Mouse (Mus musculus): Measurements from ENCODE around the gene Adamts6. TPM values are rescaled to one million over a fixed set of nuclear protein-coding genes. Genes with fewer than 3 reads are reported as not detected.

Adamts6 gene
- total and polyA plus RNA-seq, 3 experiments, result 0.03 to 0.08 TPM; not detected in 1

GRCm38 (mm10) chr13:104498669-104499068, 211.0 kb downstream of the Adamts6 start:
- no peak for DNase-seq (ENCODE audit: low read depth, low spot score)
- Histone ChIP-seq H3K9me3 (replicated peaks; ENCODE audit: insufficient read depth, low read length) (no peaks in the 10 kb centered on the region), H3K36me3 (ENCODE audit: control insufficient read depth in 1 of 2, insufficient read depth in 2 of 2, low read length in 2 of 2) (no peaks in the 10 kb centered on the region), H3K4me3 (ENCODE audit: control insufficient read depth in 1 of 2, insufficient read depth in 1 of 2, low read depth in 2 of 2, low read length in 2 of 2) (no peak overlapping the region), H3K79me2 (ENCODE audit: control insufficient read depth, insufficient read depth, low read length, poor library complexity) (no peaks in the 10 kb centered on the region), H3K9ac (ENCODE audit: control insufficient read depth, low read depth, low read length, poor library complexity, severe bottlenecking) (no peak overlapping the region), H3K27ac (ENCODE audit: control insufficient read depth, low read depth, low read length) (no peak overlapping the region), H3K27me3 (ENCODE audit: control insufficient read depth in 1 of 2, insufficient read depth in 2 of 2, low read length in 2 of 2) (peaks cover 0 to 1% of the 10 kb centered on the region in 2 experiments; a peak in 2 of 4 replicates), H3K4me1 (ENCODE audit: control insufficient read depth in 1 of 2, insufficient read depth in 2 of 2, low read length in 2 of 2) (no peaks in the 10 kb centered on the region)
- no peak for TF ChIP-seq MYB (IDR thresholded peaks at IDR 0.05; ENCODE audit: low read depth, low read length)
- no peak for TF ChIP-seq MXI1 (IDR thresholded peaks at IDR 0.05; ENCODE audit: low read depth, low read length)
- no peak for TF ChIP-seq ZKSCAN1 (IDR thresholded peaks at IDR 0.05; ENCODE audit: low read depth, low read length)
- no peak for TF ChIP-seq CTCF (IDR thresholded peaks at IDR 0.05 in 2 of 3, conservative IDR thresholded peaks at IDR 0.05 in 1 of 3; ENCODE audit: control insufficient read depth in 1 of 3, insufficient read depth in 1 of 3, low read depth in 2 of 3, low read length in 3 of 3, poor library complexity in 1 of 3, severe bottlenecking in 1 of 3)

- Histone ChIP-seq H3K4me3 (ENCODE audit: control insufficient read depth in 1 of 2, insufficient read depth in 1 of 2, low read depth in 2 of 2, low read length in 2 of 2) (no peak overlapping the region), H3K27ac (ENCODE audit: control insufficient read depth, low read depth, low read length) (no peak overlapping the region), H3K9ac (ENCODE audit: control insufficient read depth, low read depth, low read length, poor library complexity, severe bottlenecking) (no peak overlapping the region), H3K4me1 (ENCODE audit: control insufficient read depth in 1 of 2, insufficient read depth in 2 of 2, low read length in 2 of 2) (no peaks in the 10 kb centered on the region), H3K27me3 (ENCODE audit: control insufficient read depth in 1 of 2, insufficient read depth in 2 of 2, low read length in 2 of 2) (0 out of 4 replicates have a peak, but pooled peaks cover 0 to 1% of the 10 kb centered on the region in 2 experiments), H3K36me3 (ENCODE audit: control insufficient read depth in 1 of 2, insufficient read depth in 2 of 2, low read length in 2 of 2) (no peaks in the 10 kb centered on the region), H3K79me2 (ENCODE audit: control insufficient read depth, insufficient read depth, low read length, poor library complexity) (no peaks in the 10 kb centered on the region), H3K9me3 (replicated peaks; ENCODE audit: insufficient read depth, low read length) (no peaks in the 10 kb centered on the region)
- TF ChIP-seq TCF12 (IDR thresholded peaks at IDR 0.05; ENCODE audit: low read depth, low read length) (no peak), CHD1 (IDR thresholded peaks at IDR 0.05; ENCODE audit: low read depth, low read length) (no peak), POLR2A (IDR thresholded peaks at IDR 0.05; ENCODE audit: control insufficient read depth in 1 of 2, insufficient read depth in 1 of 2, low read depth in 1 of 2, low read length in 2 of 2, poor library complexity in 1 of 2) (no peak), NRF1 (IDR thresholded peaks at IDR 0.05; ENCODE audit: insufficient read depth, low read depth, low read length, poor library complexity, severe bottlenecking) (no peak), ZKSCAN1 (IDR thresholded peaks at IDR 0.05; ENCODE audit: low read depth, low read length) (no peak), POLR2AphosphoS2 (IDR thresholded peaks at IDR 0.05; ENCODE audit: low read length) (no peak), CTCF (IDR thresholded peaks at IDR 0.05 in 2 of 3, conservative IDR thresholded peaks at IDR 0.05 in 1 of 3; ENCODE audit: control insufficient read depth in 1 of 3, insufficient read depth in 1 of 3, low read depth in 2 of 3, low read length in 3 of 3, poor library complexity in 1 of 3, severe bottlenecking in 1 of 3) (no peak), JUND (IDR thresholded peaks at IDR 0.05; ENCODE audit: low read depth, low read length) (no peak)
- no peak for DNase-seq (ENCODE audit: low read depth, low spot score)
These were observed 211.7 kb downstream of the Adamts6 start for GRCm38 (mm10) chr13:104499116-104500040.

GRCm38 (mm10) chr13:104502406-104502805, 214.8 kb downstream of the Adamts6 start:
- DNase-seq (ENCODE audit: low read depth, low spot score), result no peak
- no peaks in the 10 kb centered on the region for H3K9me3 ChIP-seq (replicated peaks; ENCODE audit: insufficient read depth, low read length)
- no peak overlapping the region for H3K27ac ChIP-seq (ENCODE audit: control insufficient read depth, low read depth, low read length)
- no peaks in the 10 kb centered on the region for H3K4me1 ChIP-seq (ENCODE audit: control insufficient read depth in 1 of 2, insufficient read depth in 2 of 2, low read length in 2 of 2)
- no peak overlapping the region for H3K9ac ChIP-seq (ENCODE audit: control insufficient read depth, low read depth, low read length, poor library complexity, severe bottlenecking)
- H3K36me3 ChIP-seq (ENCODE audit: control insufficient read depth in 1 of 2, insufficient read depth in 2 of 2, low read length in 2 of 2), result no peaks in the 10 kb centered on the region
- H3K79me2 ChIP-seq (ENCODE audit: control insufficient read depth, insufficient read depth, low read length, poor library complexity), result no peaks in the 10 kb centered on the region
- no peak overlapping the region for H3K4me3 ChIP-seq (ENCODE audit: control insufficient read depth in 1 of 2, insufficient read depth in 1 of 2, low read depth in 2 of 2, low read length in 2 of 2)
- H3K27me3 ChIP-seq (ENCODE audit: control insufficient read depth in 1 of 2, insufficient read depth in 2 of 2, low read length in 2 of 2), result no peaks in the 10 kb centered on the region
- TF ChIP-seq USF1 (IDR thresholded peaks at IDR 0.05; ENCODE audit: low read depth, low read length), result no peak
- TF ChIP-seq KAT2A (conservative IDR thresholded peaks at IDR 0.05; ENCODE audit: low read depth, low read length), result no peak
- TF ChIP-seq ZC3H11A (IDR thresholded peaks at IDR 0.05; ENCODE audit: low read depth, low read length), result no peak
- no peak for TF ChIP-seq GATA1 (IDR thresholded peaks at IDR 0.05; ENCODE audit: low read depth, low read length)
- TF ChIP-seq BHLHE40 (IDR thresholded peaks at IDR 0.05; ENCODE audit: borderline replicate concordance, low read depth, low read length), result no peak
- no peak for TF ChIP-seq HCFC1 (IDR thresholded peaks at IDR 0.05; ENCODE audit: low read depth, low read length)
- TF ChIP-seq POLR2A (IDR thresholded peaks at IDR 0.05; ENCODE audit: control insufficient read depth in 1 of 2, insufficient read depth in 1 of 2, low read depth in 1 of 2, low read length in 2 of 2, poor library complexity in 1 of 2), result no peak
- TF ChIP-seq SIN3A (IDR thresholded peaks at IDR 0.05; ENCODE audit: low read length), result no peak
- TF ChIP-seq CHD1 (IDR thresholded peaks at IDR 0.05; ENCODE audit: low read depth, low read length), result no peak
- TF ChIP-seq ETS1 (IDR thresholded peaks at IDR 0.05; ENCODE audit: low read depth, low read length), result no peak
- TF ChIP-seq NRF1 (IDR thresholded peaks at IDR 0.05; ENCODE audit: insufficient read depth, low read depth, low read length, poor library complexity, severe bottlenecking), result no peak
- no peak for TF ChIP-seq E2F4 (IDR thresholded peaks at IDR 0.05; ENCODE audit: borderline replicate concordance, low read depth, low read length)
- no peak for TF ChIP-seq MYC (IDR thresholded peaks at IDR 0.05; ENCODE audit: low read depth, low read length)
- TF ChIP-seq MYB (IDR thresholded peaks at IDR 0.05; ENCODE audit: low read depth, low read length), result no peak
- no peak for TF ChIP-seq JUND (IDR thresholded peaks at IDR 0.05; ENCODE audit: low read depth, low read length)
- TF ChIP-seq NELFE (IDR thresholded peaks at IDR 0.05; ENCODE audit: low read depth, low read length), result no peak
- no peak for TF ChIP-seq CTCF (IDR thresholded peaks at IDR 0.05 in 2 of 3, conservative IDR thresholded peaks at IDR 0.05 in 1 of 3; ENCODE audit: control insufficient read depth in 1 of 3, insufficient read depth in 1 of 3, low read depth in 2 of 3, low read length in 3 of 3, poor library complexity in 1 of 3, severe bottlenecking in 1 of 3)
- no peak for TF ChIP-seq MAX (IDR thresholded peaks at IDR 0.05; ENCODE audit: low read length)

All from MEL (cell line).